ENCODE assay signal across 8 mouse cellular contexts in the genomic region with DNA sequence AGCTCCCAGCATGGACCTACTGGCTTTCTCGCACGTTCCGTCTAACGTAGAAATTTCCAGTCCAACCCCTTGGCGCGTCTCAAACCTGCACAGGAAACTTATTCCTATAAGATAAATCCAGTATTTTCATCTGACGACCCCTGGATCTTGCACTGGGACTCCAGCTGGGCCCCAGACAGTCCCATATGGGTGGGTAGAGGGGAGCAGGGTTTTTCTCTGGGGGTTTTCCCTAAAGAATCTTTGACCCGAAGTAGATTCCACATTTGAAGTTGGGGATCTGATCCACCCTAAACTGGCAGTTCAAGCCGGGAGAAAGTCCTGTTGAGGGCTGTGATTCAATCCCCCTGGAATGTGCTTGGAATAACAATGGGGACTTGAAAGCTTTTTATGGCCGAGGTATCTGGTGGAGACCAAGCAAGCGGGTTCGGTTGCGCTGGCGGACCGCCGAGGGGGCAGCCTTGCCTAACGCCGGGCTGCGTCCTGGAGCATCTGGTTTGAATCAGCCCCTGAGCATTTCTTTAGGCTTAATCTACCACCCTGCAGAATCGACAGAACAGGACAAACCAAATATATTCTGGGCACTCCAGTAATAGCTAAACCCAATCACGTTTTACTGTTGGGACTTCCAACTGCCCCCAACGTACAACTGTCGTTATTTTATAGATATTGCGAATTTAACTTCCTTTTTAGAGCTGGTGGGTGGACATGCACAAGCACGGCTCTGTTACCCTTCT.
A peak's percentile ranks its signal among the peaks of the same experiment; 100 is the strongest.
DNase-seq lines count a peak whose midpoint lies in the region; ATAC-seq and TF ChIP-seq lines count a peak whose summit lies in the region.

No protein-coding gene starts in this region.

- H3K4me2 ChIP-seq in hindbrain, embryonic 12.5 days (replicated peaks) = peak overlapping the region; percentile 52

- ATAC-seq in hindbrain, embryonic 12.5 days (ENCODE audit: low FRiP score) = peak; percentile 78
- peak; percentile 12 for ATAC-seq in megakaryocyte progenitor cell, adult 5-6 weeks (replicated peaks; ENCODE audit: poor library complexity)

- peaks cover 24% of the 10 kb centered on the region for H3K4me1 ChIP-seq in bone marrow macrophage, adult 2 months (ENCODE audit: control insufficient read depth, insufficient read depth, low read length)
- H3K4me1 ChIP-seq in hindbrain, embryonic 12.5 days = peaks cover 27% of the 10 kb centered on the region
- peaks cover 7% of the 10 kb centered on the region for H3K4me1 ChIP-seq in small intestine, adult 2 months (ENCODE audit: control insufficient read depth, insufficient read depth, insufficient read length, low read length)

- H3K27me3 ChIP-seq in hindbrain, embryonic 12.5 days = no peaks in the 10 kb centered on the region
- no peaks in the 10 kb centered on the region for H3K27me3 ChIP-seq in small intestine, adult 2 months (ENCODE audit: control insufficient read depth, insufficient read depth, low read length)

- intact Hi-C loops in left cerebral cortex, postnatal 4 days (cut with DNase I) = loop anchor here (5.0 to 10.0 kb wide), 2 partner anchors 91 to 92 kb away; a partner anchor contains a TSS

- peak overlapping the region; percentile 97 for H3K27ac ChIP-seq in bone marrow macrophage, adult 2 months (ENCODE audit: insufficient read depth, low read depth, low read length)
- peak overlapping the region; percentile 79 for H3K27ac ChIP-seq in hindbrain, embryonic 12.5 days
- peak overlapping the region; percentile 82 for H3K27ac ChIP-seq in small intestine, adult 2 months (ENCODE audit: insufficient read depth, low read depth, low read length)

- WGBS in hindbrain, embryonic 12.5 days = under 1% methylated on average over 25 of the region's 25 CpGs
- 2% methylated on average over 25 of the region's 25 CpGs for WGBS in small intestine, adult 2 months

- no peaks in the 10 kb centered on the region for H3K36me3 ChIP-seq in hindbrain, embryonic 12.5 days
- no peaks in the 10 kb centered on the region for H3K36me3 ChIP-seq in small intestine, adult 2 months (ENCODE audit: control insufficient read depth, insufficient read depth, low read length)

- no peak for TF ChIP-seq CTCF in bone marrow macrophage, adult 2 months (IDR thresholded peaks at IDR 0.05; ENCODE audit: low read depth, low read length)
- TF ChIP-seq CTCF in small intestine, adult 2 months (IDR thresholded peaks at IDR 0.05; ENCODE audit: extremely low read depth, insufficient read length, insufficient replicate concordance, low read depth, low read length) = no peak

- TF ChIP-seq POLR2A in bone marrow macrophage, adult 2 months (IDR thresholded peaks at IDR 0.05; ENCODE audit: borderline replicate concordance, low read depth, low read length) = no peak
- TF ChIP-seq POLR2A in small intestine, adult 2 months (IDR thresholded peaks at IDR 0.05; ENCODE audit: low read depth, low read length) = no peak

- peak overlapping the region; percentile 59 for H3K4me3 ChIP-seq in bone marrow macrophage, adult 2 months (ENCODE audit: insufficient read depth, low read length)
- peak overlapping the region; percentile 26 for H3K4me3 ChIP-seq in hindbrain, embryonic 12.5 days
- peak overlapping the region; percentile 55 for H3K4me3 ChIP-seq in small intestine, adult 2 months (ENCODE audit: low read depth, low read length)

- DNase-seq in cerebellum, adult 11 months = peak; percentile 22
- DNase-seq in cerebellum, adult 9-10 months = no peak
- DNase-seq in frontal cortex, postnatal 36 days (ENCODE audit: low spot score in 2 of 2) = peak; percentile 33 to 48
- peak; percentile 67 for DNase-seq in left cerebral cortex, postnatal 4 days

- 0 out of 2 replicates have a peak overlapping the region, but pooled peaks have one; percentile 36 for H3K9ac ChIP-seq in hindbrain, embryonic 12.5 days

- no peaks in the 10 kb centered on the region for H3K9me3 ChIP-seq in hindbrain, embryonic 12.5 days (replicated peaks)
